Mouse (Mus musculus) forebrain, embryonic 16.5 days (tissue): ENCODE measurements at regions not wholly inside any gene's neighbourhood (a gene's known extent, or its start where the extent isn't known, plus 50 kb on each side); places are given as distances from the start of the nearest gene placed in this dataset.
A peak's percentile ranks its signal among the peaks of the same experiment; 100 is the strongest.

Experiments used
- ATAC-seq: fragments of 200-750 bp; cut with Nextera tagmentation; 2 replicates; pipeline ENCODE4 v1.8.0; 2017; ENCODE audit warnings: mild to moderate bottlenecking, moderate library complexity
- H3K27ac ChIP-seq: fragments of 300-500 bp; sonication (generic); 2 replicates; pipeline ENCODE4 v1.5.1; 2014; ENCODE audit warnings: low read length, control low read depth
- H3K27me3 ChIP-seq: fragments of 300-500 bp; sonication (generic); replicated peaks from 2 replicates; pipeline ENCODE4 v1.6.1; 2014; ENCODE audit warnings: low read length; ENCODE audit not compliant: control insufficient read depth, insufficient read depth
- H3K36me3 ChIP-seq: fragments of 300-500 bp; sonication (generic); 2 replicates; pipeline ENCODE4 v1.6.1; 2014; ENCODE audit not compliant: control insufficient read depth, insufficient read depth
- H3K4me1 ChIP-seq: fragments of 300-500 bp; sonication (generic); replicated peaks from 2 replicates; pipeline ENCODE4 v1.6.1; 2014; ENCODE audit warnings: low read length; ENCODE audit not compliant: control insufficient read depth, insufficient read depth
- H3K4me2 ChIP-seq: fragments of 300-500 bp; sonication (generic); 2 replicates; pipeline ENCODE4 v1.6.1; 2014; ENCODE audit warnings: mild to moderate bottlenecking, low read length, control low read depth
- H3K4me3 ChIP-seq: fragments of 300-500 bp; sonication (generic); replicated peaks from 2 replicates; pipeline ENCODE4 v1.5.1; 2014; ENCODE audit warnings: mild to moderate bottlenecking, low read length, control low read depth
- H3K9ac ChIP-seq: fragments of 300-500 bp; sonication (generic); replicated peaks from 2 replicates; pipeline ENCODE4 v1.6.1; 2014; ENCODE audit warnings: low read depth, low read length, control low read depth
- H3K9me3 ChIP-seq: fragments of 300-500 bp; sonication (generic); 2 replicates; pipeline ENCODE4 v1.6.1; 2016; ENCODE audit warnings: low read length; ENCODE audit not compliant: control insufficient read depth
- WGBS: fragments of 180-500 bp; shearing (Covaris S2); extraction: QIAGEN DNeasy Blood & Tissue Kit; methylation state at CpG from one replicate; pipeline ENCODE4 v1.1.7; 2014; 5-methylcytosine and 5-hydroxymethylcytosine counted together

GRCm38 (mm10) chr1:90287251-90287650, 83.5 kb downstream of the Ackr3 start:
- no peaks in the 10 kb centered on the region for H3K36me3 ChIP-seq
- no peak overlapping the region for H3K4me3 ChIP-seq
- ATAC-seq: no peak
- H3K9ac ChIP-seq: no peak overlapping the region
- H3K27me3 ChIP-seq: no peaks in the 10 kb centered on the region
- peaks cover 34% of the 10 kb centered on the region for H3K4me1 ChIP-seq
- WGBS: 90% methylated on average over 3 of the region's 3 CpGs
- no peak overlapping the region for H3K27ac ChIP-seq
- H3K4me2 ChIP-seq: no peak overlapping the region
- H3K9me3 ChIP-seq: no peaks in the 10 kb centered on the region

- no peaks in the 10 kb centered on the region for H3K9me3 ChIP-seq
- H3K4me3 ChIP-seq: no peak overlapping the region
- H3K4me2 ChIP-seq: no peak overlapping the region
- ATAC-seq: no peak
- 59% methylated on average over 8 of the region's 8 CpGs for WGBS
- H3K36me3 ChIP-seq: no peaks in the 10 kb centered on the region
- H3K4me1 ChIP-seq: peaks cover 23% of the 10 kb centered on the region
- no peak overlapping the region for H3K9ac ChIP-seq
- H3K27ac ChIP-seq: no peak overlapping the region
- H3K27me3 ChIP-seq: no peaks in the 10 kb centered on the region
Measured at GRCm38 (mm10) chr1:90288892-90289731, 85.3 kb downstream of the Ackr3 start.

GRCm38 (mm10) chr1:90289732-90290215, 86.0 kb downstream of the Ackr3 start:
- H3K9ac ChIP-seq: no peak overlapping the region
- H3K36me3 ChIP-seq: no peaks in the 10 kb centered on the region
- peaks cover 18% of the 10 kb centered on the region for H3K4me1 ChIP-seq
- H3K4me2 ChIP-seq: no peak overlapping the region
- H3K27me3 ChIP-seq: no peaks in the 10 kb centered on the region
- 29% methylated on average over 6 of the region's 6 CpGs for WGBS
- H3K9me3 ChIP-seq: no peaks in the 10 kb centered on the region
- no peak overlapping the region for H3K27ac ChIP-seq
- ATAC-seq: no peak
- H3K4me3 ChIP-seq: no peak overlapping the region

- 49% methylated on average over 7 of the region's 7 CpGs for WGBS
- H3K4me1 ChIP-seq: peaks cover 10% of the 10 kb centered on the region
- no peaks in the 10 kb centered on the region for H3K36me3 ChIP-seq
- ATAC-seq: no peak; the same call in 1 of the 2 replicates
- H3K27ac ChIP-seq: no peak overlapping the region
- H3K9me3 ChIP-seq: no peaks in the 10 kb centered on the region
- H3K4me3 ChIP-seq: no peak overlapping the region
- no peak overlapping the region for H3K9ac ChIP-seq
- no peak overlapping the region for H3K4me2 ChIP-seq
- H3K27me3 ChIP-seq: no peaks in the 10 kb centered on the region
Measured at GRCm38 (mm10) chr1:90290428-90291197, 86.8 kb downstream of the Ackr3 start.

- Histone ChIP-seq H3K9me3 (no peaks in the 10 kb centered on the region), H3K4me2 (no peak overlapping the region), H3K27ac (no peak overlapping the region), H3K36me3 (no peaks in the 10 kb centered on the region), H3K27me3 (no peaks in the 10 kb centered on the region), H3K4me1 (peaks cover 5% of the 10 kb centered on the region), H3K9ac (no peak overlapping the region), H3K4me3 (no peak overlapping the region)
- WGBS: 100% methylated on average over 1 of the region's 1 CpGs
- no peak for ATAC-seq
Measured at GRCm38 (mm10) chr1:90291256-90291655, 87.5 kb downstream of the Ackr3 start.

- no peak overlapping the region for H3K27ac ChIP-seq
- H3K9me3 ChIP-seq: no peaks in the 10 kb centered on the region
- H3K4me1 ChIP-seq: no peaks in the 10 kb centered on the region
- no peak overlapping the region for H3K4me2 ChIP-seq
- no peak for ATAC-seq
- WGBS: 84% methylated on average over 5 of the region's 5 CpGs
- H3K27me3 ChIP-seq: no peaks in the 10 kb centered on the region
- no peak overlapping the region for H3K4me3 ChIP-seq
- no peaks in the 10 kb centered on the region for H3K36me3 ChIP-seq
- no peak overlapping the region for H3K9ac ChIP-seq
Measured at GRCm38 (mm10) chr1:90297751-90298150, 94.0 kb downstream of the Ackr3 start.

GRCm38 (mm10) chr1:90300229-90300628, 96.4 kb downstream of the Ackr3 start:
- no peak overlapping the region for H3K27ac ChIP-seq
- H3K27me3 ChIP-seq: no peaks in the 10 kb centered on the region
- H3K4me3 ChIP-seq: no peak overlapping the region
- peaks cover 7% of the 10 kb centered on the region for H3K4me1 ChIP-seq
- no peak overlapping the region for H3K4me2 ChIP-seq
- no peaks in the 10 kb centered on the region for H3K9me3 ChIP-seq
- 86% methylated on average over 10 of the region's 10 CpGs for WGBS
- no peaks in the 10 kb centered on the region for H3K36me3 ChIP-seq
- ATAC-seq: no peak
- no peak overlapping the region for H3K9ac ChIP-seq

GRCm38 (mm10) chr1:90304331-90304730, 100.6 kb downstream of the Ackr3 start:
- no peak overlapping the region for H3K4me2 ChIP-seq
- no peak overlapping the region for H3K27ac ChIP-seq
- ATAC-seq: peak; percentile 81
- no peaks in the 10 kb centered on the region for H3K27me3 ChIP-seq
- H3K36me3 ChIP-seq: no peaks in the 10 kb centered on the region
- peaks cover 7% of the 10 kb centered on the region for H3K4me1 ChIP-seq
- H3K4me3 ChIP-seq: no peak overlapping the region
- H3K9me3 ChIP-seq: no peaks in the 10 kb centered on the region
- 44% methylated on average over 7 of the region's 7 CpGs for WGBS
- no peak overlapping the region for H3K9ac ChIP-seq

GRCm38 (mm10) chr1:90311016-90311415, 107.2 kb downstream of the Ackr3 start:
- Histone ChIP-seq H3K4me1 (0 out of 2 replicates have a peak, but pooled peaks cover 3% of the 10 kb centered on the region), H3K4me2 (no peak overlapping the region), H3K9ac (no peak overlapping the region), H3K36me3 (no peaks in the 10 kb centered on the region), H3K9me3 (no peaks in the 10 kb centered on the region), H3K4me3 (no peak overlapping the region), H3K27me3 (no peaks in the 10 kb centered on the region), H3K27ac (no peak overlapping the region)
- ATAC-seq: no peak
- 62% methylated on average over 3 of the region's 3 CpGs for WGBS
